Mouse (Mus musculus): ENCODE measurements around the gene Fis1. TPM values are rescaled to one million over a fixed set of nuclear protein-coding genes. Genes with fewer than 3 reads are reported as not detected.

The Fis1 gene
- polyA plus RNA-seq, 1 experiment from 2014 or later, result 173 TPM

GRCm38 (mm10) chr5:136967592-136967991 is 14.5 kb downstream of the Fis1 start:
- TF ChIP-seq EP300 (IDR thresholded peaks at IDR 0.05; ENCODE audit: low read depth) (no peak), CTCF (IDR thresholded peaks at IDR 0.05; ENCODE audit: low read depth) (no peak)
- Histone ChIP-seq H3K9me3 (ENCODE audit: low read length) (no peaks in the 10 kb centered on the region), H3K9ac (replicated peaks) (no peak overlapping the region), H3K27ac (ENCODE audit: low read depth) (0 out of 2 replicates have a peak overlapping the region, but pooled peaks have one; percentile 44), H3K36me3 (replicated peaks; ENCODE audit: insufficient read depth, low read length) (peaks cover 29% of the 10 kb centered on the region), H3K4me1 (ENCODE audit: insufficient read depth) (peaks cover 38% of the 10 kb centered on the region), H3K4me2 (ENCODE audit: low read depth, low read length) (no peak overlapping the region), H3K27me3 (ENCODE audit: insufficient read depth, low read length) (no peaks in the 10 kb centered on the region), H3K4me3 (ENCODE audit: low read depth, low read length) (no peak overlapping the region)
- ATAC-seq, result no peak
- DNase-seq, result no peak
- WGBS (ENCODE audit: insufficient replicate concordance), result 61% methylated on average over 10 of the region's 10 CpGs

- H3K36me3 ChIP-seq (replicated peaks; ENCODE audit: insufficient read depth, low read length), result peaks cover 6% of the 10 kb centered on the region; the same call in 1 of the 2 replicates
- no peaks in the 10 kb centered on the region for H3K9me3 ChIP-seq (ENCODE audit: low read length)
- H3K4me3 ChIP-seq (ENCODE audit: low read depth, low read length), result no peak overlapping the region
- H3K4me1 ChIP-seq (ENCODE audit: insufficient read depth), result peaks cover 13% of the 10 kb centered on the region
- ATAC-seq (peak; percentile 66), DNase-seq (peak; percentile 85)
- no peaks in the 10 kb centered on the region for H3K27me3 ChIP-seq (ENCODE audit: insufficient read depth, low read length)
- TF ChIP-seq EP300 (IDR thresholded peaks at IDR 0.05; ENCODE audit: low read depth) (no peak), CTCF (IDR thresholded peaks at IDR 0.05; ENCODE audit: low read depth) (peak; percentile 95)
- H3K4me2 ChIP-seq (ENCODE audit: low read depth, low read length), result no peak overlapping the region
- WGBS (ENCODE audit: insufficient replicate concordance), result 44% methylated on average over 1 of the region's 1 CpGs
- no peak overlapping the region for H3K9ac ChIP-seq (replicated peaks)
- no peak overlapping the region for H3K27ac ChIP-seq (ENCODE audit: low read depth)
Measured at GRCm38 (mm10) chr5:136970703-136971102, 17.6 kb downstream of the Fis1 start.

DNA sequence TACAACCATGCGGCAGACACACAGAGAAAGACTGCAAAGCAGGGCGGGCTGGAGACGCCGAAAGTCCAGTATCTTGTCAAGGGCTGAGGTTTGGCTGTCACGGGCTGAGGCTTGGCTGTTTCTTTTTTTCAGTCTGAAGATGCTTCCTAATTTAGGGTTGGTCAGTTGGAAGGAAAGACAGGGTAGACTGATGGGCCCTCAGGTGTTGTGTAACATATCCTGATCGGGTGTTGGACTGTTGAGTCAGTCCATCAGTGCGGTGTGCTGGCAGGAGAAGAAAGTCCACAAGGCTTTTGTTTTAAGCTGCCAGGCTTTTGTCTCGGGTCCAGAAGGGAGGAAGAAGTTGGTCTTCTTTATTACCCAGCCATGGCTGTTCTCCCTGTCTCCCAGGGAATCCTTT is 20.6 kb downstream of the Fis1 start:
- Histone ChIP-seq H3K27ac (ENCODE audit: low read depth) (no peak overlapping the region), H3K4me2 (ENCODE audit: low read depth, low read length) (peak overlapping the region; percentile 55; the same call in 1 of the 2 replicates), H3K27me3 (ENCODE audit: insufficient read depth, low read length) (no peaks in the 10 kb centered on the region), H3K9ac (replicated peaks) (no peak overlapping the region), H3K4me3 (ENCODE audit: low read depth, low read length) (peak overlapping the region; percentile 2; the same call in 1 of the 2 replicates), H3K4me1 (ENCODE audit: insufficient read depth) (no peaks in the 10 kb centered on the region), H3K9me3 (ENCODE audit: low read length) (no peaks in the 10 kb centered on the region), H3K36me3 (replicated peaks; ENCODE audit: insufficient read depth, low read length) (no peaks in the 10 kb centered on the region)
- WGBS (ENCODE audit: insufficient replicate concordance), result 36% methylated on average over 8 of the region's 8 CpGs
- ATAC-seq (no peak), DNase-seq (no peak)
- no peak for TF ChIP-seq EP300 (IDR thresholded peaks at IDR 0.05; ENCODE audit: low read depth)
- TF ChIP-seq CTCF (IDR thresholded peaks at IDR 0.05; ENCODE audit: low read depth), result no peak

DNA sequence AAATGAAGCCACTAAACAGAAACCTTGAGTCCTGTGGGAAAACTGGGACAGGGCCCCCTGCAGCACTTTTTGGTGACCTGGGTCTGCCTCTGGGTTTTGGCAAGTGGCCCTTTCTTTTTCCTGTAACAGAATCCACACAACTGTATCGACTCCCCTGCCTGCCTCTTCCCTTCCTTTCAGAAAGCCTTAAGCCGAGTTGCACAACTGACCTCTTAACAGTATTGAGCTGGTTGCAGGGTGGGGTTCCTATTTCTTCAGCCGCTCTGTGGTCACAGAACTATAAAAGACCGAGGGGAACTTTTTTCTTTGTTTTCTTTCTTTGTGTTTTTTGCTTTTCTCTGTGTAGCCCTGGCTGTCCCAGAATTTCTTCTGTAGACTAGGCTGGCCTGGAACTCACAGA is 24.7 kb downstream of the Fis1 start:
- ATAC-seq (peak; percentile 26; the same call in 1 of the 2 replicates), DNase-seq (no peak)
- H3K27me3 ChIP-seq (ENCODE audit: insufficient read depth, low read length), result no peaks in the 10 kb centered on the region
- WGBS (ENCODE audit: insufficient replicate concordance), result 40% methylated on average over 4 of the region's 4 CpGs
- no peak for TF ChIP-seq CTCF (IDR thresholded peaks at IDR 0.05; ENCODE audit: low read depth)
- peak overlapping the region; percentile 6; the same call in 1 of the 2 replicates for H3K4me3 ChIP-seq (ENCODE audit: low read depth, low read length)
- H3K36me3 ChIP-seq (replicated peaks; ENCODE audit: insufficient read depth, low read length), result peaks cover 9% of the 10 kb centered on the region
- H3K4me1 ChIP-seq (ENCODE audit: insufficient read depth), result no peaks in the 10 kb centered on the region
- H3K9me3 ChIP-seq (ENCODE audit: low read length), result no peaks in the 10 kb centered on the region
- H3K27ac ChIP-seq (ENCODE audit: low read depth), result peak overlapping the region; percentile 64
- no peak overlapping the region for H3K9ac ChIP-seq (replicated peaks)
- H3K4me2 ChIP-seq (ENCODE audit: low read depth, low read length), result 0 out of 2 replicates have a peak overlapping the region, but pooled peaks have one; percentile 18

- no peaks in the 10 kb centered on the region for H3K9me3 ChIP-seq (ENCODE audit: low read length)
- peaks cover 18% of the 10 kb centered on the region for H3K36me3 ChIP-seq (replicated peaks; ENCODE audit: insufficient read depth, low read length)
- TF ChIP-seq EP300 (IDR thresholded peaks at IDR 0.05; ENCODE audit: low read depth), result no peak
- TF ChIP-seq CTCF (IDR thresholded peaks at IDR 0.05; ENCODE audit: low read depth), result no peak
- no peak overlapping the region for H3K4me3 ChIP-seq (ENCODE audit: low read depth, low read length)
- 0 out of 2 replicates have a peak overlapping the region, but pooled peaks have one; percentile 2 for H3K4me2 ChIP-seq (ENCODE audit: low read depth, low read length)
- no peaks in the 10 kb centered on the region for H3K27me3 ChIP-seq (ENCODE audit: insufficient read depth, low read length)
- WGBS (ENCODE audit: insufficient replicate concordance), result 54% methylated on average over 2 of the region's 2 CpGs
- ATAC-seq (no peak), DNase-seq (no peak)
- H3K4me1 ChIP-seq (ENCODE audit: insufficient read depth), result no peaks in the 10 kb centered on the region
- no peak overlapping the region for H3K9ac ChIP-seq (replicated peaks)
- H3K27ac ChIP-seq (ENCODE audit: low read depth), result peak overlapping the region; percentile 69
Measured at GRCm38 (mm10) chr5:136979762-136980161, 26.7 kb downstream of the Fis1 start.

DNA sequence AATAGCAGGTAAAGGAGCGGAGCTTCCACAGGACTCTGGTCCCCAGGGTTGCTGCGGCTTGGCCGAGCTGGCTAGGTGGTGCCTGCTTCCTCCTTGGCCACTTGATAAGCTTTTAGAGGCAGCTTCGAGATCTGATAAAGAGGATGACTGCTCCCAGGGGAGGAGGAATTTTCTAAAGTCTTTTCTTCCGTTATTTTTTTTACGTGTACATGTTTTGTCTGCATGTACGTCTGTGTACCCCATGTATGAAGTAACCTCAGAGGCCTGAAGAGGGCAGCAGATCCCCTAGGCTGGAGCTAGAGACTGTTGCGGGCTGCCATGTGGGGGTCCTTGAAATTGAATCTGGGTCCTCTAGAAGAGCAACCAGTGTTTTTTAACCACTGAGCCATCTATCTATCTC is 27.9 kb downstream of the Fis1 start:
- Histone ChIP-seq H3K9ac (replicated peaks) (no peak overlapping the region), H3K27me3 (ENCODE audit: insufficient read depth, low read length) (no peaks in the 10 kb centered on the region), H3K4me2 (ENCODE audit: low read depth, low read length) (no peak overlapping the region), H3K9me3 (ENCODE audit: low read length) (no peaks in the 10 kb centered on the region), H3K4me3 (ENCODE audit: low read depth, low read length) (no peak overlapping the region), H3K4me1 (ENCODE audit: insufficient read depth) (peaks cover 4% of the 10 kb centered on the region), H3K36me3 (replicated peaks; ENCODE audit: insufficient read depth, low read length) (peaks cover 18% of the 10 kb centered on the region), H3K27ac (ENCODE audit: low read depth) (no peak overlapping the region)
- TF ChIP-seq CTCF (IDR thresholded peaks at IDR 0.05; ENCODE audit: low read depth), result peak; percentile 43
- no peak for TF ChIP-seq EP300 (IDR thresholded peaks at IDR 0.05; ENCODE audit: low read depth)
- 83% methylated on average over 8 of the region's 8 CpGs for WGBS (ENCODE audit: insufficient replicate concordance)
- ATAC-seq (no peak), DNase-seq (no peak)

Data from liver, postnatal 0 days (tissue).